Mouse (Mus musculus) retina, embryonic 14.5 days (tissue): ENCODE measurements around the gene Ank3.

Experiments
- DNase-seq: peaks from one replicate; pipeline ENCODE4 v3.0.0-alpha.2; 2015; ENCODE audit warnings: low spot score

Ank3 gene

GRCm38 (mm10) chr10:69620692-69621382 is 222.3 kb downstream of the Ank3 start:
- DNase-seq: no peak

DNA sequence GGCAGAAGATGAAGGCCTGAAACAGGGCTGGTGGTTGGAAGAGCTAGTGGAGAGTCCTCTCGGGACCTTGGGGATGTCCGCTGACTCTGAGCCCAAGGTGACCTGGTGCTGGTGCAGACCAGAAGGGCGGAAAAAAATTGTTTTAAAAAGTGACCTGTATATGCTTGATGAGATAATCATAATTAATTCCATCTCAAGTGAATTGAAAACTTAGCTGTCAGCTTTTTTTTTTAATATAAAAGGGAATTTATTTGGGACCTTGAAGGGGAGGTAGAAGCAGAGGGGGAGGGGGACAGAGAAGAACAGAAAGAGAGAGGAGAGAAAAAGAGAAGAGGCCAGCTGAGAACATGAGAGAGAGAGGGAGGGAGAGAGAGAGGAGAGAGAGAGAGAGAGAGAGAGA is 229.2 kb downstream of the Ank3 start:
- DNase-seq: peak; percentile 52

GRCm38 (mm10) chr10:69628743-69629142 is 230.2 kb downstream of the Ank3 start:
- DNase-seq: no peak

DNA sequence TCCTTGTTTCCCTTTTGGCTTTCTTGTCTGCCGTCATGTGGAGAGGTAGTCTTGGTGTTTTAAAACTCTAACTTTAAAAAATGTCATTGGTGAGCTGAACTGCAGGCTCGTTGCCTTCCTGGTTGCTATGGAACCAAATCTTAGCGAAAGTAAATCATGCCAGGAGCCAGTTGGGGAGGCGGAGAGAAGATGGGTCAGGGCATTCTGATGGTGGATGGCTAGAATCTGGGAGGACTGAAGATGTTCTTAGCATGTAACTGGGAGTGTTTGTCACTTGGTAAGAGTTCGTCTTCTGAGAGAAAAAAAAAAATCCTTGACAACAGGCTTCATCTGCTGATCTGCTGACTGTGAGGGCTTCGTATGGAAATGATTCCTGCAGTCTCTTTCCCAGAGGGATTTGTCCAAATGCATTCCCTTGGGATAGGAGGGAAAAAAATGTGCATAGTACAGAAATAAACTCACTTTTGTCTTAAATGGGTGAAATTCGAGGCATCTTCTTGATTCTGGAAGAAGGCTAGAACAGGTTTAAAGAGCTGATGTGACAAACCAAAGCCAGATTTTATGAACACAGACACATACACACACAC is 232.3 kb downstream of the Ank3 start:
- no peak for DNase-seq

DNA sequence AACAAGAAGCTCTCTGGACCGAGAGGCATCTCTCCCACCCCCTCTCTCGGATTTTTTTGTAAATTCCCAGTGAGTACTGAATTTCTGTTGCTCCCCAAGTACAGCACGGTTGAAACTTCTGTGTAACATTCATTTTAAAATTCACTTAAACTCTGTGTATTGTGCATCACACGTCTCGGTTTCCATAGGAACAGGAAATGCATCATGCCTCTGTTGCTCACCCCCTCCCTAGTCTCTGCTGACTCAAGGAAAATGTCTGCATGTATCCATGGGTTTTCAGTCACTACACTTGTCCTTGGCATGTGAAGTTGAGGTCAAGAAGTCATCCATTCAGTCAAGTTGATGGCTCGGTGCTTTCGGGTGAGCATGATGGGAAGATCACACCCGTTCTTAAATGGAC is 234.3 kb downstream of the Ank3 start:
- DNase-seq: no peak

DNA sequence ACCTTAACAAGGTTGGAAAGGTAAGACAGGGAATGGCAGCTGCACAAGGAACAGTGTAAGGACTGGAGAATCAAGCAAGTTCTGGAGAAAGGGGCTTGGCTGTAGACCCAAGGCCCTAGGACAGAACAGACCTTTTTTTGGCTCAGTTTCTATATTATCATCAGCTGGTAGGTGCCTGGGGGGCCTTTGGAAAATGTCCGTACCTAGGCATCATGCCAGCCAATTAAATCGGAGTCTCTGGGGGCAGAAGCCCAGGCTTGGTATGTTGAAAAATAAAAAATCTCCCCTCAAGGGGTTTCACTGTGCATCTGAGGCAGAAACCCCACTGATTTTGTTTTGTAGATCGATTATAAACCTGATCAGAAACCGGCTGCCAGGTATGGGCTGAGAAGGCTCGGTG is 236.3 kb downstream of the Ank3 start:
- DNase-seq: no peak

GRCm38 (mm10) chr10:69635910-69636656 is 237.5 kb downstream of the Ank3 start:
- DNase-seq: no peak

DNA sequence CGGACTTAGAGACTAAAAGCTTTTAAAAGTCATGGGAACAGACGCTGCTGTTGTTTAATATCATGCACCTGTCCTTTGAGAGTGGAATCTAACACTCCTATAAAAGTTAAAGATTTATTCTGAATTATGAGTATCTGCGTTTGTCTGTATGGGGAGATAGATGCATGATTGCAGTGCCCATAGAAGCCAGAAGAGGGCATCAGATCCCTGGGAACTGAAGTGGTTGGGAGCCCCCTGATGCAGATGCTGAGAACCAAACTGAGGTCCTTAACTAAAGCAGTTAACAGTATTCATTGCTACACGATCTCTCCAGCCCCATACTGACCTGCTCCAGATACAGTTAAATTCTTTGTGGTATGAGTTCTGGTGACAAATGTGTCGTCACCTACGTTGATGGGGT is 240.6 kb downstream of the Ank3 start:
- DNase-seq: no peak

DNA sequence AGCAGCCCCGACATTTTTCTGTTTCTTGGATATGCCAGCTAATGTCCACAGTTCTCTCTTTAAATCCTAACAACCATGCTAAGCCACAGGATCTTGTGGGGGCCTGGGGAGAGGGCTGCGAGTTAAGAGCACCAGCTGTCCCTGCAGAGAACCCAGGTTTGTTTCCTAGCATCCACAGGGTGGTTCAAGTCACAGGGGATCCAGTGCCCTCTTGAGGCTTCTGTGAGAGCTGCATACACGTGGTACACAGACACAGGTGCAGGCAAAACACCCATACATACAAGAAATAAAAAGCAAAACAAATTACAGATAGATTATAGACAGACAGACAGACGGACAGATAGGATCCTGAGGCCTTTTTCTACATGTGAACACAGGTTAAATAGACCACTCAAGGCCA is 242.0 kb downstream of the Ank3 start:
- DNase-seq: no peak

GRCm38 (mm10) chr10:69643481-69643880 is 244.9 kb downstream of the Ank3 start:
- DNase-seq: no peak

DNA sequence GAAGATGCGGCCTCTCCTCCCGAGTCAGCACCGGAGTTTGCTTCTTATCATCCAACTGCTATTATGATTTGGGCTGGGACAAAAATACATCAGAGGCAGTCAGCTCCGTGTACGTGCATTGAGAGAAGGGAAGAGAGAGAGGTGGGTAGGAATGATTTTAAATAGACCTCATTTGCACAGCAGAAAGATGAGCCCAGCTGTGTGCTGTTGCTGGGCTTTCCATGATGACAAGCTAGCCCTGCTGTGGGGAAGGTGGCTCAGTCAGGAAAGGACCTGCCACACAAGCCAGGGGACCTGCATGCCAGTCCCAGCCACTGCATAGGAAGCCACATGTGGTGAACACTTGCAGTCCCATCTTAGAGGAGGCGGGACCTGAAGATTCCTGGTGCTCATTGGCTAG is 245.4 kb downstream of the Ank3 start:
- DNase-seq: no peak

DNA sequence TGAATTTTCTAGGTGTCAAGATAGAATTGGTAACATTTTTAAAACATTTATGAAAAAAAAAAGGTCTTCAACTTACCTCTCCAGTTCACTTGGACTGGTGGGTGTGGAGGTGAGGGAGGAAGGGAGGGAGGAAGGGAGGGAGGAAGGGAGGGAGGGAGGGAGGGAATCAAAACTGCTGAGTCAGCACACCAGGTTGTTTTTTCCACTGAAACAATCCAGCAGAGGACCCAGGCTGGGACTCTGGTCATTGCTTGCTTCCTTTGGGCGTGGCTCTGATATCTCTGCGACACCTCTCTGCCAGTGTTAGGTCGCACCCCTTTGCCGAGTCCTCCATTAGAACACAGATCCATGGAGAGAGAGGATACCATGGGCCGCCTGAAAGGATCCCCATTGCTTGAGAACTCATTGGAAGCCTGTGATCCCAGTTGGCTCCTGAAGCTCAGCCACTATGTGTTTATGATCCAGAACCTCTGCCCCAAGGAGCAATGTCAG is 246.8 kb downstream of the Ank3 start:
- DNase-seq: no peak

DNA sequence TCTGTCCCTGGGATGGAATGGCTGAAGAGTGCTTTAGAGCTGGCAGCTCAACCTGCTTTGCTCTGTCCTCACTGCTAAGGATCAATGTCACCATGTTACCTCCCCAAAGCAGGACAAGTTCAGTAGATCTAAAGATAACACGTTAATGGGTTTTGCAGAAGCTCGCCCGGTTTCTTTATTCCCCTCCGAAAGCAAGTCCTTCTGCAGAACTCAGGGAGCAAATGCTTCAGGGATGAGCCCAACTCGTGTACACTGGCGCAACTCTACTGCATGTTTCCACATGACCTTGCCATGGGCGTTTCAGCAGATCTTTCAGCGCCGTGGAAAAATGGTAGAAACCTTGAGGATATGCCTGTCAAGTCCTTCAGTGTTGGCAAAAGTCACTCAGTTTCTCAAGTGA is 247.4 kb downstream of the Ank3 start:
- no peak for DNase-seq

GRCm38 (mm10) chr10:69650074-69650473 is 251.5 kb downstream of the Ank3 start:
- no peak for DNase-seq

DNA sequence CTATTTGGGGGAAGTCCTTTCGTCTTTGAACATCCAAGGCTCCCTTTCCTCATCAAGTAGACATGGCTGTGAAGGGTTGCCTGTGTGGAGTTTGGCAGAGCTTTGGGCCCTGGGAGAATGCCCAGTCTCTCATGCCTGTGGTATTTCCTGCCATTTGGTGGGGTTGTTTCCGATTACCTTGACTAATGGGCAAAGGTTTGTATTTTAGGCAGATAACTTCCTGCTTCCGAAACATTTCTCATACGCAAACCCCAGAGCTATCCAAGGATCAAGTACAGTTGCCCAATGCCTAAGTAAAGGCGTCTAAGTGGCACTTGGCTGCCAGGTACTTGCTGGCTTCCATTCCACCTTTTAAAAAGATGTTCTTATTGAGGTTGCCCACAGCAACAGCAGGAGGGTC is 254.1 kb downstream of the Ank3 start:
- DNase-seq: no peak

DNA sequence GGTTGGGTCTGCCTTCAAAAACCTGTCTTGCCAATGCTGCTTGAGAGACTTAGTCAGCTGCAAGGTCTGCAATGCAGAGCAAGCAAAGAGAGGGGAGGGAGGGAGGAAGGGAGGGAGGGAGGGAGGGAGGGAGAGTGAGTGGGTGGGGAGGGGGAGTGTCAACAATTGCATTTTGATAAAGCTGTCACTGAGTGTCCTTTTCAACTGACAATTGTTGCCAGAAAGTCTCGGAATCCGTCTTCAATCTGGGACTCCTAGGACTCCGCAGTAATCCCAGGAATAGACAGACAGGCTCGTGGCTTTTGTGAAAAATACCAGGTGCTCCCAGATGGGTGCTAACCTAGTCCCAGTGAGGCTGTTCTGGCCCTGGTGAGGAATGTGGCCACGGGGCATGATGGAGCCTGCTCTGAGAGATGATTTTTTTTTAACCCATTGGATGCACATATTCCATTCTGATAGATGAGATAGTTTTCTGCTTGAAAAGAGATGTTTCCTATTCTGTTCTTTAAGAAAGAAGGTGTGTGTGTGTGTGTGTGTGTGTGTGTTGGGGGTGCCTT is 254.6 kb downstream of the Ank3 start:
- DNase-seq: no peak

DNA sequence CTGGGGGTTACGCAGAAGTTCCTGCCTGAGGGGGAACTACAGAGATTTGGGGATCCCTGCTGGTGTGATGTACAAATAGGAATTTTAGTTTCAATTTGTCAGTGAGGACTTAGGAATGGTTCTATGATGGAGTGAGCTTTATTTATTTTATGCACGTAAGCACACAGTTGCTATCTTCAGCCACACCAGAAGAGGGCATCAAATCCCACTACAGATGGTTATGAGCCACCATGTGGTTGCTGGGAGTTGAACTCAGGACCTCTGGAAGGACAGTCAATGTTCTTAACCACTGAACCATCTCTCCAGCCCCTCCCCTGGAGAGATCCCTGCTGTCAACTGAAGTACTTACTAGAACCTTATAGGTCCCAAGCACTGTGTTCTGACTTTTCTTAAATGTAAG is 255.6 kb downstream of the Ank3 start:
- DNase-seq: no peak

- peak; percentile 87 for DNase-seq
Observed at GRCm38 (mm10) chr10:69654866-69655633, 256.5 kb downstream of the Ank3 start.

DNA sequence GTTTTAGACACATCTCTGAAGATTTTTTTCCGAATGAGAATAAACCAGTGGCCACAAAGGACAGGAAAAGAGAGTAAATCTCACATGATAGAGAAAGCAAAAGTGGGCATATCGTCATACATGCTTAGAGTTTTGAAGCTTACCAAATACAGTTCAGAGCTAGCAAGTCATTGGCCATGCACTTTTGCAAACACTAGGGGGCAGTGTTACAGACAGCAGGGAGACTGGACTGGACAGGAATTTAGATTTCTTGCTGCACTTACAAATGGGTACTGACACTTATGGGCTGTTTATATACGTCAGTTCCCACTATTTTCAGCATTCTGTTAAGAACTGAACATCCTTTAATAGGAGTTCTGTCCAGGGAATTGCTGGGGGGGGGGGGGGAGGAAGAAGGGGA is 257.7 kb downstream of the Ank3 start:
- DNase-seq: peak; percentile 77

DNA sequence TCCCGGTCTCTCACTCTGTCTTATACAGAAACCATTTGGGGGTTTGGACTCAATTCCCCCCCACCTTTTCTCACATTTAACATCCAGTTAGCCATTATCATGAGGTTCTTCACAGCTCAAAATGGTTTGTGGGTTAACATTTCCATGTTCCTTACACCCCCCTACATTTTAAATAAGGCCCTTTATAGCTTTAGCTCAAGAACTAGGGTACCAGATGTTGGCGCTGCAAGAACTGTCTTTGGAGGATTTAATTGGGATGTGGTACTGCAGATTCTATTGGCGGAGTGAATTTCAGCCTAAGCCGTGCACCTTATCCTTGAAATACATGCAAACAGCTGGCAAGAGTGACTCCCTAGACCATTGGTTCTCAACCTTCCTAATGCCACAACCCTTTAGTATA is 261.2 kb downstream of the Ank3 start:
- no peak for DNase-seq

- peak; percentile 90 for DNase-seq
Observed at GRCm38 (mm10) chr10:69662338-69662737, 263.8 kb downstream of the Ank3 start.

GRCm38 (mm10) chr10:69667482-69667881 is 268.9 kb downstream of the Ank3 start:
- no peak for DNase-seq
